Mouse (Mus musculus): ENCODE results near the gene Specc1l.

DNA sequence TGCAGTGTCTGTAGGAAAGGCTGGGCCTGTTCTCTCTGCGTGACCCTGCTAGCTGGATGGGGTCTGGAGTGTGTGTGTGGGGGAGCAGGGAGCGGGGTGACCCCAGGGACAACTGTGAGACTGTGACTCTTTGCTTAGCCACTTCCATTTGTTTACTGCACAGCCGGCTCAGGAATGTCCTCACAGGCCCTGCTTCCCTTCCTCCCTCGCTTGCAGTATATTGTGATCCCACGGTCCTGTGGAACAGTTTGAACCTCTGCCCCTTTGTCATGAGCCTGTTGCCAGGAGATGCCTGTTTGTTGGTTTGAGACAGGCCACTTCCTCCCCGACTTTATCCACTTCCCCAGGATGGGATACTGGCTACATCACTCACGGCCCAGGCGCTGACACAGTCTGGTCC lies 35.4 kb upstream of the Specc1l start:
- TF ChIP-seq CTCF (IDR thresholded peaks at IDR 0.05; ENCODE audit: extremely low read depth, insufficient read depth, insufficient read length, insufficient replicate concordance) (no peak), POLR2A (IDR thresholded peaks at IDR 0.05; ENCODE audit: low read depth, low read length) (no peak)

All from spleen, adult 2 months (tissue).